Mouse (Mus musculus) limb, embryonic 11.5 days (tissue): Measurements from ENCODE around the gene Sorbs2. TPM values are rescaled to one million over a fixed set of nuclear protein-coding genes. Genes with fewer than 3 reads are reported as not detected.

ENCODE experiments used
- ATAC-seq: fragments of 200-750 bp; cut with Nextera tagmentation; 2 replicates; pipeline ENCODE4 v1.8.0; 2017; ENCODE audit warnings: low read depth; ENCODE audit not compliant: insufficient number of reproducible peaks, low FRiP score, low TSS enrichment
- DNase-seq: peaks from one replicate; pipeline ENCODE4 v3.0.0-alpha.2; 2015; ENCODE audit warnings: low spot score
- H3K27ac ChIP-seq: fragments of 300-500 bp; sonication (generic); replicated peaks from 2 replicates; pipeline ENCODE4 v1.5.1; 2014; ENCODE audit warnings: low read depth, mild to moderate bottlenecking, low read length
- H3K27me3 ChIP-seq: fragments of 300-500 bp; sonication (generic); 2 replicates; pipeline ENCODE4 v1.6.1; 2014; ENCODE audit warnings: mild to moderate bottlenecking, low read length, mixed read lengths; ENCODE audit not compliant: control insufficient read depth, insufficient read depth
- H3K36me3 ChIP-seq: fragments of 300-500 bp; sonication (generic); 2 replicates; pipeline ENCODE4 v1.6.1; 2014; ENCODE audit warnings: mild to moderate bottlenecking, low read length, moderate library complexity, mixed read lengths; ENCODE audit not compliant: control insufficient read depth, insufficient read depth
- H3K4me1 ChIP-seq: fragments of 300-500 bp; sonication (generic); 2 replicates; pipeline ENCODE4 v1.6.1; 2014; ENCODE audit warnings: low read length, mixed read lengths; ENCODE audit not compliant: control insufficient read depth, insufficient read depth
- H3K4me2 ChIP-seq: fragments of 300-500 bp; sonication (generic); 2 replicates; pipeline ENCODE4 v1.6.1; 2014; ENCODE audit warnings: low read depth, mild to moderate bottlenecking, moderate library complexity; ENCODE audit not compliant: severe bottlenecking
- H3K4me3 ChIP-seq: fragments of 300-500 bp; sonication (generic); 2 replicates; pipeline ENCODE4 v1.5.1; 2014; ENCODE audit warnings: low read depth, low read length
- H3K9ac ChIP-seq: fragments of 300-500 bp; sonication (generic); 2 replicates; pipeline ENCODE4 v1.6.1; 2014; ENCODE audit warnings: mild to moderate bottlenecking, low read length
- H3K9me3 ChIP-seq: fragments of 300-500 bp; sonication (generic); 2 replicates; pipeline ENCODE4 v1.6.1; 2016; ENCODE audit warnings: low read length; ENCODE audit not compliant: control insufficient read depth
- WGBS: fragments of 180-500 bp; shearing (Covaris S2); extraction: QIAGEN DNeasy Blood & Tissue Kit; methylation state at CpG from one replicate; pipeline ENCODE4 v1.1.7; 2014; 5-methylcytosine and 5-hydroxymethylcytosine counted together
- polyA plus RNA-seq: library from polyadenylated mRNA; unstranded; fragments of >200 nt; fragmentation: Nextera tagmentation; extraction: Ambion mirVana; gene quantifications from 2 replicates; pipeline ENCODE4 v1.2.1, GENCODE M21; 2014

The Sorbs2 gene
- polyA plus RNA-seq, 1 experiment from 2014 or later: 26.1 TPM

GRCm38 (mm10) chr8:45761053-45761452, 253.5 kb downstream of the Sorbs2 start:
- Histone ChIP-seq H3K9ac (no peak overlapping the region), H3K27me3 (no peaks in the 10 kb centered on the region), H3K27ac (no peak overlapping the region), H3K4me3 (no peak overlapping the region), H3K4me1 (no peaks in the 10 kb centered on the region), H3K36me3 (no peaks in the 10 kb centered on the region), H3K9me3 (no peaks in the 10 kb centered on the region), H3K4me2 (no peak overlapping the region)
- DNase-seq (no peak), ATAC-seq (no peak)
- 73% methylated on average over 1 of the region's 1 CpGs for WGBS

- Histone ChIP-seq H3K27ac (no peak overlapping the region), H3K9me3 (no peaks in the 10 kb centered on the region), H3K4me2 (no peak overlapping the region), H3K9ac (no peak overlapping the region), H3K4me1 (no peaks in the 10 kb centered on the region), H3K4me3 (no peak overlapping the region), H3K36me3 (no peaks in the 10 kb centered on the region), H3K27me3 (no peaks in the 10 kb centered on the region)
- DNase-seq (no peak), ATAC-seq (no peak)
- WGBS: 79% methylated on average over 15 of the region's 15 CpGs
Measured at GRCm38 (mm10) chr8:45762982-45763689, 255.5 kb downstream of the Sorbs2 start.

- H3K4me1 ChIP-seq: no peaks in the 10 kb centered on the region
- 45% methylated on average over 11 of the region's 11 CpGs for WGBS
- H3K27me3 ChIP-seq: no peaks in the 10 kb centered on the region
- no peaks in the 10 kb centered on the region for H3K9me3 ChIP-seq
- DNase-seq (no peak), ATAC-seq (no peak)
- no peak overlapping the region for H3K9ac ChIP-seq
- H3K36me3 ChIP-seq: no peaks in the 10 kb centered on the region
- no peak overlapping the region for H3K4me2 ChIP-seq
- no peak overlapping the region for H3K27ac ChIP-seq
- no peak overlapping the region for H3K4me3 ChIP-seq
Measured at GRCm38 (mm10) chr8:45763690-45764342, 256.2 kb downstream of the Sorbs2 start.

GRCm38 (mm10) chr8:45766138-45766537, 258.6 kb downstream of the Sorbs2 start:
- H3K9ac ChIP-seq: no peak overlapping the region
- H3K27ac ChIP-seq: no peak overlapping the region
- no peaks in the 10 kb centered on the region for H3K4me1 ChIP-seq
- 77% methylated on average over 11 of the region's 11 CpGs for WGBS
- ATAC-seq (no peak), DNase-seq (no peak)
- no peaks in the 10 kb centered on the region for H3K36me3 ChIP-seq
- H3K9me3 ChIP-seq: no peaks in the 10 kb centered on the region
- no peaks in the 10 kb centered on the region for H3K27me3 ChIP-seq
- H3K4me3 ChIP-seq: no peak overlapping the region
- no peak overlapping the region for H3K4me2 ChIP-seq

GRCm38 (mm10) chr8:45774841-45775240, 267.3 kb downstream of the Sorbs2 start:
- Histone ChIP-seq H3K4me3 (no peak overlapping the region), H3K9ac (no peak overlapping the region), H3K4me1 (no peaks in the 10 kb centered on the region), H3K27ac (no peak overlapping the region), H3K27me3 (no peaks in the 10 kb centered on the region), H3K9me3 (no peaks in the 10 kb centered on the region), H3K36me3 (no peaks in the 10 kb centered on the region), H3K4me2 (no peak overlapping the region)
- DNase-seq (no peak), ATAC-seq (no peak)
- WGBS: 87% methylated on average over 5 of the region's 5 CpGs

- ATAC-seq (no peak), DNase-seq (no peak)
- no peak overlapping the region for H3K4me3 ChIP-seq
- H3K27ac ChIP-seq: no peak overlapping the region
- no peaks in the 10 kb centered on the region for H3K27me3 ChIP-seq
- no peak overlapping the region for H3K4me2 ChIP-seq
- H3K9ac ChIP-seq: no peak overlapping the region
- no peaks in the 10 kb centered on the region for H3K36me3 ChIP-seq
- no peaks in the 10 kb centered on the region for H3K4me1 ChIP-seq
- WGBS: 95% methylated on average over 7 of the region's 7 CpGs
- H3K9me3 ChIP-seq: no peaks in the 10 kb centered on the region
Measured at GRCm38 (mm10) chr8:45775481-45775880, 267.9 kb downstream of the Sorbs2 start.

GRCm38 (mm10) chr8:45776366-45776765, 268.8 kb downstream of the Sorbs2 start:
- H3K36me3 ChIP-seq: no peaks in the 10 kb centered on the region
- H3K4me3 ChIP-seq: no peak overlapping the region
- no peaks in the 10 kb centered on the region for H3K4me1 ChIP-seq
- no peaks in the 10 kb centered on the region for H3K9me3 ChIP-seq
- H3K9ac ChIP-seq: no peak overlapping the region
- ATAC-seq (no peak), DNase-seq (no peak)
- no peaks in the 10 kb centered on the region for H3K27me3 ChIP-seq
- WGBS: 82% methylated on average over 9 of the region's 9 CpGs
- H3K4me2 ChIP-seq: no peak overlapping the region
- no peak overlapping the region for H3K27ac ChIP-seq

GRCm38 (mm10) chr8:45776977-45777376, 269.4 kb downstream of the Sorbs2 start:
- H3K27ac ChIP-seq: no peak overlapping the region
- no peaks in the 10 kb centered on the region for H3K9me3 ChIP-seq
- no peaks in the 10 kb centered on the region for H3K4me1 ChIP-seq
- no peaks in the 10 kb centered on the region for H3K27me3 ChIP-seq
- H3K36me3 ChIP-seq: no peaks in the 10 kb centered on the region
- no peak overlapping the region for H3K4me3 ChIP-seq
- H3K9ac ChIP-seq: no peak overlapping the region
- DNase-seq: no peak
- no peak for ATAC-seq
- H3K4me2 ChIP-seq: no peak overlapping the region
- 97% methylated on average over 7 of the region's 7 CpGs for WGBS
